Comparison of ENCODE assay signal across 32 mouse cellular contexts in the genomic region with DNA sequence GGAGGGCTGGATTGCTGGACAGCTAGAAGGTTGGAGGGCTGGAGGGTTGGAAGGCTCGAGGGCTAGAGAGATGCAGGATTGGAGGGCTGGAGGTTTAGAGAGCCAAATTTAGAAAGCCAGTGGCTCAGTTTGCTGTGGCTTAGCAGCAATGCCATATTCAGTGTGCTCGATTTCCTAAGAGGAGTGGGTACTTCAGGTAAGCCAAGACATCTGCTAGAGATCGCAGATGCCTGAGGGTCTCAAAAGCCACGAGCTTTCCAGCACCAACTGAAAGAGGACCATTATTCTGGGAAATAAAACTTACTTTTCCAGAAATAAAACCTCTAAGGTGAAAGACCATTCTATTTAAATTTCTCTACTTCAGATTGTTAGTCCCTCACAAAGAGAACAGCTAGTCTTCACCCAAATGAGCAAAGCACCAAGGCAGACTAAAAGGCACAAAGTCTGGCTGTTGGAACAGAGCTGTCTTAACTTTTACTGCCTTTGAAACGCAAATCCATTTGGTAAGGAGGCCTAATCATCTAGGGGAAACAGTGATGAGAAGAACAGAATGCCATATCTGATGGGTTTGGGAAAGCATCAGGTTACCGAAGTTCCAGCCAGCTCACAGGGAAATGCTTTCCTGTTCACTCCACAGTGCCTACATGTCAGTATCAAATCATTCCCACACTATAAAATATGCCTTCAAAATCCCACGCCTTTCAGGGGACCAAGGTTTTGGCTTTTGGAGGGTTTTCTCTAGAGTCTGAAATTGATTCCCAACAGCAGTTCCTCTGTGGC.
DNase-seq lines count a peak whose midpoint lies in the region; ATAC-seq lines count a peak whose summit lies in the region.
"Had no signal": no experiment of that assay in that cellular context is flagged by ENCODE, and none has a peak within 500 bp of the region (broad histone marks: within the 10 kb centered on the region; RNA-seq: fewer than 3 reads in every experiment).

No protein-coding gene starts in this region.

- H3K4me3 ChIP-seq in hindbrain, embryonic 12.5 days: no peak overlapping the region
- H3K4me3 ChIP-seq in hindbrain, embryonic 11.5 days (ENCODE audit: low read depth, low read length): no peak overlapping the region
- no peak overlapping the region for H3K4me3 ChIP-seq in embryonic facial prominence, embryonic 14.5 days (ENCODE audit: low read depth, low read length)
- H3K4me3 ChIP-seq in limb, embryonic 13.5 days: no peak overlapping the region
- H3K4me3 ChIP-seq: forebrain, embryonic 13.5 days; heart, adult 2 months; heart, embryonic 12.5 days; midbrain, embryonic 10.5 days; midbrain, embryonic 15.5 days had no signal

- H3K36me3 ChIP-seq in hindbrain, embryonic 12.5 days: no peaks in the 10 kb centered on the region
- H3K36me3 ChIP-seq in hindbrain, embryonic 11.5 days (ENCODE audit: control insufficient read depth, insufficient read depth, low read length): no peaks in the 10 kb centered on the region
- no peaks in the 10 kb centered on the region for H3K36me3 ChIP-seq in embryonic facial prominence, embryonic 14.5 days (ENCODE audit: control insufficient read depth, insufficient read depth, low read length)
- no peaks in the 10 kb centered on the region for H3K36me3 ChIP-seq in limb, embryonic 13.5 days
- H3K36me3 ChIP-seq: heart, embryonic 12.5 days; midbrain, embryonic 10.5 days; midbrain, embryonic 15.5 days had no signal

- no peaks in the 10 kb centered on the region for H3K4me1 ChIP-seq in hindbrain, embryonic 12.5 days
- H3K4me1 ChIP-seq in hindbrain, embryonic 11.5 days (replicated peaks; ENCODE audit: control insufficient read depth, insufficient read depth, low read length): no peaks in the 10 kb centered on the region
- peaks cover 13% of the 10 kb centered on the region for H3K4me1 ChIP-seq in embryonic facial prominence, embryonic 14.5 days (ENCODE audit: control insufficient read depth, insufficient read depth, low read length)
- peaks cover 18% of the 10 kb centered on the region for H3K4me1 ChIP-seq in limb, embryonic 13.5 days
- H3K4me1 ChIP-seq: forebrain, embryonic 13.5 days; heart, embryonic 12.5 days; midbrain, embryonic 10.5 days; midbrain, embryonic 15.5 days had no signal

- no peak for ATAC-seq in hindbrain, embryonic 12.5 days (ENCODE audit: low FRiP score)
- ATAC-seq in hindbrain, embryonic 11.5 days (ENCODE audit: low FRiP score): no peak
- peak; percentile 70 for ATAC-seq in embryonic facial prominence, embryonic 14.5 days (ENCODE audit: low read depth)
- peak; percentile 85 for ATAC-seq in limb, embryonic 13.5 days (ENCODE audit: low FRiP score, low read depth)
- ATAC-seq: activated CD4-positive, CD25-positive, alpha-beta regulatory T cell, adult 4 months; forebrain, embryonic 13.5 days; hindbrain, embryonic 16.5 days; midbrain, embryonic 15.5 days had no signal

- H3K27ac ChIP-seq in hindbrain, embryonic 12.5 days: 0 out of 2 replicates have a peak overlapping the region, but pooled peaks have one; percentile 12
- no peak overlapping the region for H3K27ac ChIP-seq in hindbrain, embryonic 11.5 days (ENCODE audit: low read depth, low read length)
- H3K27ac ChIP-seq in embryonic facial prominence, embryonic 14.5 days (replicated peaks; ENCODE audit: low read depth, low read length): peak overlapping the region; percentile 71
- peak overlapping the region; percentile 87 for H3K27ac ChIP-seq in limb, embryonic 13.5 days
- H3K27ac ChIP-seq: forebrain, embryonic 13.5 days; heart, adult 2 months; kidney, postnatal 0 days; liver, embryonic 14.5 days; midbrain, embryonic 10.5 days; midbrain, embryonic 15.5 days; stomach, postnatal 0 days had no signal

- DNase-seq in hindbrain, embryonic 11.5 days (ENCODE audit: low spot score): no peak
- DNase-seq in embryonic facial prominence, embryonic 14.5 days (ENCODE audit: low spot score): peak; percentile 76
- no peak for DNase-seq in lung, postnatal 25 days (ENCODE audit: low spot score)
- DNase-seq in left cerebral cortex, adult 8-10 months (ENCODE audit: low spot score in 2 of 2): no peak
- DNase-seq in B cell, adult 2 months: no peak
- DNase-seq in right cerebral cortex, postnatal 36 days (ENCODE audit: low spot score in 2 of 2): no peak
- DNase-seq: adrenal gland, adult 8-10 months; cerebellum, adult 2 months; cerebellum, postnatal 14 days; gastrocnemius, postnatal 36 days; heart, adult 2 months; heart, postnatal 4 days; kidney, adult 8-10 months; kidney, postnatal 4 days; layer of hippocampus, postnatal 36 days; liver; lung, adult 2 months; lung, postnatal 10 days; right cerebral cortex, postnatal 25 days; thymus, adult 18-20 months; thymus, postnatal 25 days had no signal

- H3K27me3 ChIP-seq in hindbrain, embryonic 12.5 days: no peaks in the 10 kb centered on the region
- no peaks in the 10 kb centered on the region for H3K27me3 ChIP-seq in hindbrain, embryonic 11.5 days (ENCODE audit: control insufficient read depth, insufficient read depth, low read length)
- no peaks in the 10 kb centered on the region for H3K27me3 ChIP-seq in embryonic facial prominence, embryonic 14.5 days (replicated peaks; ENCODE audit: control insufficient read depth, insufficient read depth, low read length)
- H3K27me3 ChIP-seq in limb, embryonic 13.5 days: no peaks in the 10 kb centered on the region
- H3K27me3 ChIP-seq: forebrain, embryonic 13.5 days; heart, embryonic 12.5 days; midbrain, embryonic 15.5 days had no signal

- H3K4me2 ChIP-seq in hindbrain, embryonic 12.5 days (replicated peaks): no peak overlapping the region
- no peak overlapping the region for H3K4me2 ChIP-seq in hindbrain, embryonic 11.5 days (replicated peaks; ENCODE audit: low read depth, low read length)
- no peak overlapping the region for H3K4me2 ChIP-seq in embryonic facial prominence, embryonic 14.5 days (ENCODE audit: low read depth, low read length)
- no peak overlapping the region for H3K4me2 ChIP-seq in limb, embryonic 13.5 days (replicated peaks)
- H3K4me2 ChIP-seq: forebrain, embryonic 13.5 days; heart, embryonic 12.5 days; midbrain, embryonic 15.5 days had no signal

- no peaks in the 10 kb centered on the region for H3K9me3 ChIP-seq in hindbrain, embryonic 12.5 days (replicated peaks)
- H3K9me3 ChIP-seq in hindbrain, embryonic 11.5 days (ENCODE audit: control insufficient read depth, low read length): no peaks in the 10 kb centered on the region
- H3K9me3 ChIP-seq in embryonic facial prominence, embryonic 14.5 days (ENCODE audit: control insufficient read depth, low read length): peaks cover 2% of the 10 kb centered on the region; the same call in 1 of the 2 replicates
- no peaks in the 10 kb centered on the region for H3K9me3 ChIP-seq in limb, embryonic 13.5 days
- H3K9me3 ChIP-seq: forebrain, embryonic 13.5 days; heart, embryonic 12.5 days; midbrain, embryonic 10.5 days; midbrain, embryonic 15.5 days had no signal

- no peak overlapping the region for H3K9ac ChIP-seq in hindbrain, embryonic 12.5 days
- no peak overlapping the region for H3K9ac ChIP-seq in hindbrain, embryonic 11.5 days (ENCODE audit: low read depth, low read length)
- H3K9ac ChIP-seq in embryonic facial prominence, embryonic 14.5 days (ENCODE audit: low read depth, low read length): no peak overlapping the region
- H3K9ac ChIP-seq in limb, embryonic 13.5 days: no peak overlapping the region
- H3K9ac ChIP-seq: forebrain, embryonic 13.5 days; heart, embryonic 12.5 days; liver, embryonic 14.5 days; midbrain, embryonic 15.5 days had no signal

- 77% methylated on average over 7 of the region's 7 CpGs for WGBS in hindbrain, embryonic 12.5 days
- WGBS in hindbrain, embryonic 11.5 days: 74% methylated on average over 7 of the region's 7 CpGs
- 41% methylated on average over 7 of the region's 7 CpGs for WGBS in embryonic facial prominence, embryonic 14.5 days
- 44% methylated on average over 7 of the region's 7 CpGs for WGBS in limb, embryonic 13.5 days

Comparison
In these comparisons a context has a peak if more than half of its experiments do, and no peak if none do; other contexts are left out.
1. ATAC-seq: peak in embryonic facial prominence, embryonic 14.5 days (single experiment) and limb, embryonic 13.5 days (single experiment); none in hindbrain, embryonic 12.5 days (single experiment) and hindbrain, embryonic 11.5 days (single experiment).